Mouse (Mus musculus) Patski (cell line): Measurements from ENCODE around the gene Serpinb7. TPM values are rescaled to one million over a fixed set of nuclear protein-coding genes. Genes with fewer than 3 reads are reported as not detected.

Experiments used
- ATAC-seq: fragments of 100-300 bp; one replicate; pipeline ENCODE4 v1.8.0; 2021
- CTCF ChIA-PET: fragments of 350-600 bp; sonication (Branson Sonifier 250); formaldehyde crosslinking; loops from one replicate; lab custom pipeline; 2022; ENCODE audit warnings: inconsistent platforms; lab: Charles Lee
- POLR2A ChIA-PET: fragments of 350-600 bp; sonication (Branson Sonifier 250); formaldehyde crosslinking; loops from one replicate; lab custom pipeline; 2022; ENCODE audit warnings: antibody characterized with exemption, inconsistent platforms; lab: Charles Lee
- DNase-seq: peaks from one replicate; pipeline ENCODE4 v3.0.0-alpha.2; 2011; ENCODE audit warnings: low read depth, low spot score
- H3K27me3 ChIP-seq: fragments of 371-371 bp; one replicate; pipeline ENCODE4 v1.5.1; 2021
- CTCF ChIP-seq: fragments of 100-300 bp; IDR thresholded peaks from one replicate; pipeline ENCODE4 v1.5.1; 2021
- in situ Hi-C: fragments of 300-500 bp; cut with MboI; formaldehyde crosslinking; loops from 3 replicates; pipeline ENCODE4 v1.11.1; 2018; ENCODE audit warnings: low pct_unique_long_range_greater_than_20kb, mixed read lengths
- polyA plus RNA-seq: library from polyadenylated mRNA; unstranded; gene quantifications from one replicate; pipeline ENCODE4 v1.2.3, GENCODE M21; 2021

Gene Serpinb7
- polyA plus RNA-seq, 1 experiment from 2014 or later, result 0.10 TPM

DNA sequence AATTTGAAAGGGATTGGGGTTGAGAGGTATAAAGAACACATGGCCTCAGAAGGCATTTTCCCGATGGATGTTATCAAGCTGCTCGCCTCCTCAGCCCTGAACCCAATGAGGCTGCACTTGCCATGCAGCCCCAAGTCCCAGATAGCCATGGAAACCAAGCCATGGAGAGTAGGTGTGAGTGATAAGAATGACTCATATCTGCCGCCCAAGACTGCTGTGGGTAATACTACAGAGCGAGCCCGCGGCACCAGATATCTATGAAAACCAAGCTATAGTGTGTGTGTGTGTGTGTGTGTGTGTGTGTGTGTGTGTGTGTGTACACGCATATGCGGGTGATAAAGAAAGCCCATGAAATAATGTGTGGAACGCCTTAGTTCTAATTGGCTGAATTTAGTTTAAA is 14.9 kb upstream of the Serpinb7 start:
- ATAC-seq, result no peak
- ChIA-PET CTCF (no interaction called here), POLR2A (interaction anchor here (0.6 kb wide), 1 partner anchor 25 kb away, joined by 5 read pairs; no protein-coding TSS in a partner anchor)
- H3K27me3 ChIP-seq, result no peaks in the 10 kb centered on the region
- in situ Hi-C loops, result no loop called here
- TF ChIP-seq CTCF, result no peak
- no peak for DNase-seq

DNA sequence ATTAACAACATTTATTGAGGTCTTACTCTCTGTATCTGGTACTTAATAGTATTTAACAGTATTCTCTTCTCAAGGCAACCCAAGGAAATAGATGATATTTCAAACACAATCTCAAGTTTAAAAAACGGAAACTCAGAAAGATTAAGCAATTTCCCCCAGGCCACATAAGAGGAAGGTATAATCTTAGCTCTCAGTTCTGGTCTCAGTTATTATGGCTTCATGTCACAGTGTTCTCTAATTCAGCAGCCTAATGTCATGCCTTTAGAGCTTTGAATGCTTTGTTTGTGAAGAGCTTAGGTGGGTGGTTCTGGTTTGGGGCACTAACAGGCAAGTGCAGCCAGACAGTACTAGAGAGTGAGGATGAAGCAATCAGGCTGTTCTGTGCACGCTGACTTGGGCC is 9.7 kb upstream of the Serpinb7 start:
- no peak for DNase-seq
- in situ Hi-C loops, result no loop called here
- TF ChIP-seq CTCF, result no peak
- no peaks in the 10 kb centered on the region for H3K27me3 ChIP-seq
- ATAC-seq, result no peak
- ChIA-PET CTCF (no interaction called here), POLR2A (no interaction called here)

DNA sequence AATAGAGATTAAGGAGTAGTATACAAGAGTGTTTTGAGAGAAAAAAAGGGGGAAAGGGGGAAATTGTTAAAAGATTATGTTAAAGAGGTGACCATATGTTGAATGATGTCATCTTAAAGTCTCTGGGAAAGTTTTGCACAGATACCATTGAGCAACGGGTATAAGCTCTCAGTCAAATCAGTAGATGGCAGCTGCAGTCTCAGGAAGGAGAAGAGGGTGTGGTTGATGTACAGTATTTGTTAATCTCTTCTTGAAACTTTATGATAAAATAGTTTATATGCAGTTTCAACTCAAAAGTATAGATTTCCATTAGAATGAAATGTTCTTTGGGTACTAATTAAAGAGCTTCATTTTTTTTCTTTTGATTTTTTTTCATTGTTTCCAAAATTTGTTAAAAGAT is 2.0 kb upstream of the Serpinb7 start:
- ChIA-PET POLR2A (no interaction called here), CTCF (no interaction called here)
- H3K27me3 ChIP-seq, result no peaks in the 10 kb centered on the region
- ATAC-seq (no peak), DNase-seq (no peak)
- in situ Hi-C loops, result no loop called here
- TF ChIP-seq CTCF, result no peak

DNA sequence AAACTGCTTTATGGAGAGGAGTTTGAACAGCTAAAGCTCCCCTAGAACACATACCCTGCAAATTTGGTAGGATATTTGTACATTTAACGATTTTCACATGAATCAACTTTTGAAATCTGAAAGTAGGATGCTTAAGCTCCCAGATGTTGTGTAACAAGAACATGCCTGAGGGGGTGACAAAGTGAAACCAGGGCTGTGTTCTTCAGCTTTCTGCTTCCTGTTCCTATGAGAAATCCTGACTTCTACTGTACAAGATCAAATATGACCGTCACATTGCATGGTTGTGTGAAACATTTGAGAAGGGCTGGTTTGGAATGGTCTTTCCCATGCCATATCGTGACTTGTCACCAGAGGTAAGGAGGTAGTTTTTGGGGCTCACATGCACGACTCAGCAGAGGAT is 2.6 kb downstream of the Serpinb7 start:
- no peaks in the 10 kb centered on the region for H3K27me3 ChIP-seq
- ChIA-PET POLR2A (no interaction called here), CTCF (no interaction called here)
- no peak for TF ChIP-seq CTCF
- DNase-seq, result no peak
- ATAC-seq, result no peak
- in situ Hi-C loops, result no loop called here

DNA sequence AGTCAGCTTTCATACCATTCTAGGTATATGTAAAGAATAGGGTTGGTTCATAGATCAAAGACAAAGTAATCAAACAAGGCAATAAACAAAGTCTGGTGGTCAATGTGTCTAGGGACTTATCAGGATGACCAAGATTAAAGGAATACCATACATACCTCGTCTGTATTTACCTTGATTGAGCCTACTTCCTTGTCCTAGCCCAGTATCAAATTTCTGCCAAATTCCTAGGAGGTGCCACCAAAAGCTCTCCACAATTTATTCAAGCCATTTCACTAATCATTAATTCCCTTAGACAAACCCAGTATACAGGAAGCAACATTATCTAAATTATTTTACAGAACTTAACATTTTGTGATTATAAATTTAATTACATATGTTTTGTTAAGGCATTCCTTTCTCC is 15.2 kb downstream of the Serpinb7 start:
- no peaks in the 10 kb centered on the region for H3K27me3 ChIP-seq
- DNase-seq (no peak), ATAC-seq (peak; percentile 39)
- in situ Hi-C loops, result no loop called here
- TF ChIP-seq CTCF, result no peak
- CTCF ChIA-PET, result no interaction called here
- POLR2A ChIA-PET, result no interaction called here

DNA sequence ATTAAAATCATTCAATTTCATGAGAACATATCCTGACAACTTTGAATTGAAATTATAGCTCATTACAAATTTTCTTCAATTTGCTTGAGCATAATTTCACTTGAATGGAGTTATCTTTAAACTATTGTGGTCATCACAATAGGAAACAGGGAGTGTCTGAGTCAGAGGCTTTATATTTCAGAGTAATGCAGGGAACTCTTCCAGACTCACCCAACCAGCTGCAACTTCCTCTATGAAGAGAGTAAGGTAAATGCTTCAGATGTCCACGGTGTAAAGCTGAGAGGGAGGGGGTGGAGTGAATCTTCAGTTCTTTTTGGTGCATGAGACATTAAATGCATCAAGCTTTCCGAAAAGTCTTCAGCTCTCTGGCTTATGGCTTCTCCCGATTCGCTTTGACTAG is 23.0 kb downstream of the Serpinb7 start:
- ChIA-PET CTCF (interaction anchor here (1.0 kb wide), 1 partner anchor 9 kb away, joined by 4 read pairs; no protein-coding TSS in a partner anchor), POLR2A (no interaction called here)
- no peaks in the 10 kb centered on the region for H3K27me3 ChIP-seq
- in situ Hi-C loops, result no loop called here
- ATAC-seq, result no peak
- no peak for DNase-seq
- TF ChIP-seq CTCF, result no peak

DNA sequence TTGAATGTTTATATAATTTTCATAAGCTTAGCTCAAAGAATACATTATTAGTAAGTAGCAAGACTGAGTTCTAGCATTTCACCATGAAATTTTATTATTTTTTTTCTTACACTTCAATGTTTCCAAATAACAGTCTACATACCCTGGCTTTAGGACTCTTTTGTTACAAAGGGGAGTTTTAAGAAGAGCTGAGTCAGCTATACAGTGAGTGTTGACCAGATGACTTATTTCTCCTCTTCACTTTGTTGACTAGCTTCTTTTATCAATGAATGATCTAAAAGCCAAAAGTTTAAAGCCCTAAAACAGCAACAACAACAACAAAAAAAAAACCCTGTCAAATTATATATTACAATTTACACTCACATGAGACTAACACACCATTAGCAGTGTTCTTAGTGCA is 31.8 kb downstream of the Serpinb7 start:
- ATAC-seq (no peak), DNase-seq (no peak)
- TF ChIP-seq CTCF, result no peak
- H3K27me3 ChIP-seq, result no peaks in the 10 kb centered on the region
- CTCF ChIA-PET, result interaction anchor here (1.0 to 1.3 kb wide), 2 partner anchors 9 kb away, joined by 3 to 4 read pairs; no protein-coding TSS in a partner anchor
- in situ Hi-C loops, result no loop called here
- POLR2A ChIA-PET, result no interaction called here

DNA sequence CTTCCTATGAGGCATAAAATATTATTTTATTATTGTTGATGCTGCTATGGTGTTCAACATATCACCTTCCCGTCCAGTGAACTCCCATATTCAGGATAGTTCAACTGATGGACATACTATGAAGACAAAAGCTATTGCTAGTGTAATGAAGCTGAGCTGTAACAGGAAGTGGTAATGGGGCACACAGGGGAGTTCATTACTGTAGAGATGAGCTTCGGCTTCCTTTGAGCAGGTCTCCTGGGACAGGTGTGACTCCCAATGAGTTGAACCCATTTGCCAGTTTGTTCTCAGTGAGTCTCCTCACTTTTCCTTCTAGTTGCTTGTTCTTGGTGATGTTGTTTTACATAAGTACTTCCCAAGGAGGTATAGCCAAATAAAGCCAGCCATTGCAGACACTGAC is 36.1 kb downstream of the Serpinb7 start:
- DNase-seq (no peak), ATAC-seq (no peak)
- ChIA-PET POLR2A (no interaction called here), CTCF (no interaction called here)
- in situ Hi-C loops, result no loop called here
- no peaks in the 10 kb centered on the region for H3K27me3 ChIP-seq
- no peak for TF ChIP-seq CTCF

DNA sequence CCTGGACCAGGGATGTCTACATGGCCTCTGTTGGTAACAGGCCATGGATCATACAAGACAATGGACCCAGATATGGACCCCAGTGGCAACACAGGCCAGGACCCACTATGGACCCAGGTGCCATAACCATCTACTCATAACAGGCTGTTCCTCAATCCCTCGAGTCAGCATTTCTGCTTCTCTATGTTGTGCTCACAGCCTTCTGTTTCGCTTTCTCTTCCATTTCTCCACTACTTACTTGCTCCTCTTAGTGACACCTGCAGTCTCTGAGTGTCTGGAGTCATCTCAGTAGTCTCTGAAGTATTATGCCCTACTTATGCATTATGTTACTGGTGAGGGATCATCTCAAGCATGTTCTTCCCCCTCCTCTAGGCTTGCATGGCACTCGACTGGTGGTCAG is 40.0 kb downstream of the Serpinb7 start:
- POLR2A ChIA-PET, result no interaction called here
- ATAC-seq, result no peak
- no peak for TF ChIP-seq CTCF
- in situ Hi-C loops, result no loop called here
- no peak for DNase-seq
- CTCF ChIA-PET, result interaction anchor here (0.9 kb wide), 1 partner anchor 8 kb away, joined by 3 read pairs; no protein-coding TSS in a partner anchor
- H3K27me3 ChIP-seq, result peaks cover under 1% of the 10 kb centered on the region

DNA sequence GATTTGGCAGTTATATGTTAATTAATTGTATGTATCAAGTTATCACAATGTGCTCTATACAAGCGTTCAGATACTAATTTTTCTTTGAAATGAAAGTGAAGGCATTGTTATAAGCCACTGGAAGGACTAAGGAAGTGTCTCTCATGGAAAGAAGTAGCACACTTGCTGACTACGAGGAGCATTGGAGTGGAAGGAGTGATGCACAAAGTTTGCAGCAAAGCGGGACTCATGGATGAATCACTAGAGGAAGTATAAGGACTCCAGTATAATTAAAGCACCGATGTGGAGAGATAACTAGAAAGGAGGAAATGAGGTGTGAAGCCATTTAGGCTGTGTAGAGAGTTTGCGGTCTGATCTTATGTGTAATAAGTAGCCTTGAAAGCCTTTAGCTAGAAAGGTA is 45.9 kb downstream of the Serpinb7 start:
- no peak for TF ChIP-seq CTCF
- ATAC-seq (peak; percentile 73), DNase-seq (peak; percentile 10)
- ChIA-PET CTCF (no interaction called here), POLR2A (no interaction called here)
- peaks cover 6% of the 10 kb centered on the region for H3K27me3 ChIP-seq
- in situ Hi-C loops, result no loop called here

DNA sequence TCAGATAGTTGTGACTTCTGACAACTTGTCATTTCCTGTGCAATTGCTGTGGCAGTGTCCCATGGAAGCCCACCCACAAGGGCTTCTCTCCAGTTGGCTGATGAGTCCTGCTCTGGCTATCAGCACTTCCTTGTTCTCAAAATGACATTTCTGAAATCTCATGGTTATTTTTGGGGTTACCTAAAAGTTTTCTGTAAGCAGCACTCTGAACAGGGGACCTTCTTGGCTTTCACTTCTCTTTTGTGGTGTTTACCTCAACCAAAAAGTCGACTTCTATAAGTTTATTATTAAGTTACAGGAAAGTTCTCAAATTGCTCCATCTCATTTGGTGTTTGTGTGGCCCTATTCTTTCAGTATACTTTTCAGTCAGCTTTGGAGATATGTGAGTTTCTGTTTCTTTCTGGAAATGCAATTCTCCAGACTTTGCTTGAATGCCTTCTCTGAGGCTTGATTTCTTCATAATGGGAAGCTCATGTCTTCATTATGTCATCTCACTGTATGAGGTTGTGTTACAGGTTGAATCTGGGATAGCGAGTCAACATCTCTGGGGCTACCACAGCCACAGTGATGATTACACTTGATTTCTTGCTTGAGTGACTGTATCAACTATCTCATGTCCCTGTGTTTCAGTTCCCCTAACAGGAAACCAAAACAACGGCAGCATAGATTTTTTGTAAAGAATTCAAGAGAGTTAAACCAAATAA is 47.9 kb downstream of the Serpinb7 start:
- ChIA-PET POLR2A (no interaction called here), CTCF (no interaction called here)
- in situ Hi-C loops, result no loop called here
- DNase-seq, result no peak
- peaks cover 6% of the 10 kb centered on the region for H3K27me3 ChIP-seq
- no peak for TF ChIP-seq CTCF
- no peak for ATAC-seq
